Mouse (Mus musculus): ENCODE measurements around the gene Fars2. TPM values are rescaled to one million over a fixed set of nuclear protein-coding genes. Genes with fewer than 3 reads are reported as not detected.

Gene Fars2
- polyA plus RNA-seq, 1 experiment from 2014 or later, result 33.0 TPM

- Histone ChIP-seq H3K4me3 (replicated peaks; ENCODE audit: low read depth, low read length) (no peak overlapping the region), H3K27me3 (ENCODE audit: control insufficient read depth, insufficient read depth, low read length) (peaks cover 42% of the 10 kb centered on the region)
Observed at GRCm38 (mm10) chr13:36282785-36283544, 165.8 kb downstream of the Fars2 start.

GRCm38 (mm10) chr13:36283545-36284067, 166.4 kb downstream of the Fars2 start:
- 5% methylated on average over 7 of the region's 7 CpGs for WGBS
- Histone ChIP-seq H3K4me3 (replicated peaks; ENCODE audit: low read depth, low read length) (no peak overlapping the region), H3K4me1 (ENCODE audit: control insufficient read depth, insufficient read depth, low read length) (peaks cover 31% of the 10 kb centered on the region), H3K9me3 (ENCODE audit: control insufficient read depth, low read length) (no peaks in the 10 kb centered on the region), H3K27me3 (ENCODE audit: control insufficient read depth, insufficient read depth, low read length) (peaks cover 43% of the 10 kb centered on the region), H3K36me3 (ENCODE audit: control insufficient read depth, insufficient read depth, low read length) (no peaks in the 10 kb centered on the region), H3K27ac (replicated peaks; ENCODE audit: low read depth, low read length) (peak overlapping the region; percentile 82), H3K9ac (replicated peaks; ENCODE audit: low read length) (no peak overlapping the region), H3K4me2 (ENCODE audit: low read length) (peak overlapping the region; percentile 38)
- ATAC-seq (ENCODE audit: low FRiP score, low TSS enrichment) (peak; percentile 88), DNase-seq (peak; percentile 59)

More at GRCm38 (mm10) chr13:36282785-36283544, 165.8 kb downstream of the Fars2 start:
- ATAC-seq (ENCODE audit: low FRiP score, low TSS enrichment) (peak; percentile 94), DNase-seq (peak; percentile 90)
- Histone ChIP-seq H3K4me2 (ENCODE audit: low read length) (peak overlapping the region; percentile 38), H3K4me1 (ENCODE audit: control insufficient read depth, insufficient read depth, low read length) (peaks cover 31% of the 10 kb centered on the region), H3K9me3 (ENCODE audit: control insufficient read depth, low read length) (no peaks in the 10 kb centered on the region), H3K36me3 (ENCODE audit: control insufficient read depth, insufficient read depth, low read length) (no peaks in the 10 kb centered on the region), H3K27ac (replicated peaks; ENCODE audit: low read depth, low read length) (peak overlapping the region; percentile 82), H3K9ac (replicated peaks; ENCODE audit: low read length) (no peak overlapping the region)
- WGBS, result 3% methylated on average over 7 of the region's 7 CpGs

GRCm38 (mm10) chr13:36284097-36284496, 166.9 kb downstream of the Fars2 start:
- H3K27ac ChIP-seq (replicated peaks; ENCODE audit: low read depth, low read length), result peak overlapping the region; percentile 82
- peaks cover 42% of the 10 kb centered on the region for H3K27me3 ChIP-seq (ENCODE audit: control insufficient read depth, insufficient read depth, low read length)
- no peak overlapping the region for H3K4me3 ChIP-seq (replicated peaks; ENCODE audit: low read depth, low read length)
- H3K4me2 ChIP-seq (ENCODE audit: low read length), result 0 out of 2 replicates have a peak overlapping the region, but pooled peaks have one; percentile 38
- no peaks in the 10 kb centered on the region for H3K36me3 ChIP-seq (ENCODE audit: control insufficient read depth, insufficient read depth, low read length)
- 14% methylated on average over 1 of the region's 1 CpGs for WGBS
- H3K9me3 ChIP-seq (ENCODE audit: control insufficient read depth, low read length), result no peaks in the 10 kb centered on the region
- no peak for ATAC-seq (ENCODE audit: low FRiP score, low TSS enrichment)
- peaks cover 31% of the 10 kb centered on the region for H3K4me1 ChIP-seq (ENCODE audit: control insufficient read depth, insufficient read depth, low read length)
- no peak overlapping the region for H3K9ac ChIP-seq (replicated peaks; ENCODE audit: low read length)
- peak; percentile 40 for DNase-seq

- no peak overlapping the region for H3K9ac ChIP-seq (replicated peaks; ENCODE audit: low read length)
- peaks cover 46% of the 10 kb centered on the region for H3K27me3 ChIP-seq (ENCODE audit: control insufficient read depth, insufficient read depth, low read length)
- DNase-seq, result no peak
- no peak for ATAC-seq (ENCODE audit: low FRiP score, low TSS enrichment)
- no peak overlapping the region for H3K4me3 ChIP-seq (replicated peaks; ENCODE audit: low read depth, low read length)
- H3K36me3 ChIP-seq (ENCODE audit: control insufficient read depth, insufficient read depth, low read length), result no peaks in the 10 kb centered on the region
- H3K4me2 ChIP-seq (ENCODE audit: low read length), result no peak overlapping the region
- H3K4me1 ChIP-seq (ENCODE audit: control insufficient read depth, insufficient read depth, low read length), result peaks cover 28% of the 10 kb centered on the region
- 86% methylated on average over 2 of the region's 2 CpGs for WGBS
- H3K9me3 ChIP-seq (ENCODE audit: control insufficient read depth, low read length), result no peaks in the 10 kb centered on the region
- H3K27ac ChIP-seq (replicated peaks; ENCODE audit: low read depth, low read length), result no peak overlapping the region
Observed at GRCm38 (mm10) chr13:36285235-36285634, 168.0 kb downstream of the Fars2 start.

- H3K9me3 ChIP-seq (ENCODE audit: control insufficient read depth, low read length), result no peaks in the 10 kb centered on the region
- no peaks in the 10 kb centered on the region for H3K36me3 ChIP-seq (ENCODE audit: control insufficient read depth, insufficient read depth, low read length)
- H3K4me2 ChIP-seq (ENCODE audit: low read length), result no peak overlapping the region
- peak overlapping the region; percentile 28; the same call in 1 of the 2 replicates for H3K27ac ChIP-seq (replicated peaks; ENCODE audit: low read depth, low read length)
- WGBS, result 41% methylated on average over 3 of the region's 3 CpGs
- no peak overlapping the region for H3K4me3 ChIP-seq (replicated peaks; ENCODE audit: low read depth, low read length)
- H3K27me3 ChIP-seq (ENCODE audit: control insufficient read depth, insufficient read depth, low read length), result peaks cover 26% of the 10 kb centered on the region
- peaks cover 17% of the 10 kb centered on the region for H3K4me1 ChIP-seq (ENCODE audit: control insufficient read depth, insufficient read depth, low read length)
- DNase-seq (no peak), ATAC-seq (ENCODE audit: low FRiP score, low TSS enrichment) (no peak)
- no peak overlapping the region for H3K9ac ChIP-seq (replicated peaks; ENCODE audit: low read length)
Observed at GRCm38 (mm10) chr13:36293511-36293910, 176.3 kb downstream of the Fars2 start.

- Histone ChIP-seq H3K27ac (replicated peaks; ENCODE audit: low read depth, low read length) (no peak overlapping the region), H3K4me1 (ENCODE audit: control insufficient read depth, insufficient read depth, low read length) (peaks cover 17% of the 10 kb centered on the region), H3K27me3 (ENCODE audit: control insufficient read depth, insufficient read depth, low read length) (peaks cover 21% of the 10 kb centered on the region), H3K4me2 (ENCODE audit: low read length) (no peak overlapping the region), H3K36me3 (ENCODE audit: control insufficient read depth, insufficient read depth, low read length) (no peaks in the 10 kb centered on the region), H3K9me3 (ENCODE audit: control insufficient read depth, low read length) (no peaks in the 10 kb centered on the region), H3K9ac (replicated peaks; ENCODE audit: low read length) (no peak overlapping the region), H3K4me3 (replicated peaks; ENCODE audit: low read depth, low read length) (no peak overlapping the region)
- 84% methylated on average over 5 of the region's 5 CpGs for WGBS
- DNase-seq (no peak), ATAC-seq (ENCODE audit: low FRiP score, low TSS enrichment) (no peak)
Observed at GRCm38 (mm10) chr13:36294503-36294902, 177.3 kb downstream of the Fars2 start.

GRCm38 (mm10) chr13:36295848-36296247, 178.6 kb downstream of the Fars2 start:
- Histone ChIP-seq H3K4me3 (replicated peaks; ENCODE audit: low read depth, low read length) (no peak overlapping the region), H3K27me3 (ENCODE audit: control insufficient read depth, insufficient read depth, low read length) (peaks cover 13% of the 10 kb centered on the region; the same call in 1 of the 2 replicates), H3K36me3 (ENCODE audit: control insufficient read depth, insufficient read depth, low read length) (no peaks in the 10 kb centered on the region), H3K4me2 (ENCODE audit: low read length) (no peak overlapping the region), H3K27ac (replicated peaks; ENCODE audit: low read depth, low read length) (no peak overlapping the region), H3K9me3 (ENCODE audit: control insufficient read depth, low read length) (no peaks in the 10 kb centered on the region), H3K9ac (replicated peaks; ENCODE audit: low read length) (no peak overlapping the region), H3K4me1 (ENCODE audit: control insufficient read depth, insufficient read depth, low read length) (peaks cover 17% of the 10 kb centered on the region)
- 27% methylated on average over 6 of the region's 6 CpGs for WGBS
- ATAC-seq (ENCODE audit: low FRiP score, low TSS enrichment), result peak; percentile 48; the same call in 1 of the 2 replicates
- peak; percentile 69 for DNase-seq

GRCm38 (mm10) chr13:36296574-36296973, 179.4 kb downstream of the Fars2 start:
- Histone ChIP-seq H3K4me3 (replicated peaks; ENCODE audit: low read depth, low read length) (no peak overlapping the region), H3K4me1 (ENCODE audit: control insufficient read depth, insufficient read depth, low read length) (peaks cover 17% of the 10 kb centered on the region), H3K9ac (replicated peaks; ENCODE audit: low read length) (no peak overlapping the region), H3K4me2 (ENCODE audit: low read length) (no peak overlapping the region), H3K36me3 (ENCODE audit: control insufficient read depth, insufficient read depth, low read length) (no peaks in the 10 kb centered on the region), H3K9me3 (ENCODE audit: control insufficient read depth, low read length) (no peaks in the 10 kb centered on the region), H3K27me3 (ENCODE audit: control insufficient read depth, insufficient read depth, low read length) (peaks cover 13% of the 10 kb centered on the region; the same call in 1 of the 2 replicates), H3K27ac (replicated peaks; ENCODE audit: low read depth, low read length) (no peak overlapping the region)
- DNase-seq, result no peak
- no peak for ATAC-seq (ENCODE audit: low FRiP score, low TSS enrichment)
- 79% methylated on average over 4 of the region's 4 CpGs for WGBS
